Mouse (Mus musculus) naive thymus-derived CD4-positive, alpha-beta T cell, adult 2 months (primary cell): ENCODE measurements around the gene Maged2.
"Not testable (repeated sequence)": the region's sequence is repeated elsewhere in the genome, so short reads cannot be mapped to it uniquely, and the experiment has no call there.

Source experiments
- DNase-seq: peaks from one replicate; pipeline ENCODE4 v3.0.0-alpha.2; 2011; ENCODE audit warnings: low read depth

The Maged2 gene

DNA sequence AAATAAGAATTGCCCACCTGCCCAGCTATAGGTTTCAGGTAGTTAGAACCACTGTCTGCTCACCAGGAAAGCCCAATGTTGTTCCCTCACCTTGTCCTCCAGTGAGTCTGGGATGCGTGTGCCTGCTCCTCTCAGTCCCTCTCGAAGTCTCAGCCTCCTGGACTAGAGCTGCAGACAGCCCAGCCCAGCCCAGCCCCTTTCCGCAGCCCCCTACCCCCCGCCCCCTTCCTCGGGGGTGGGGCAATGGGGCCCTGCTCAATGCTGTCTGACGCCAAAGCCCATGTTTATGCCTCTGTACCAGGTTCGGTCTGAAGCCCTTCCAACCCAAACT, at the start of gene Maged2:
Maged2 (minus strand) TSS at position 207 of the 331 bp plus-strand sequence.
- no peak for DNase-seq

DNA sequence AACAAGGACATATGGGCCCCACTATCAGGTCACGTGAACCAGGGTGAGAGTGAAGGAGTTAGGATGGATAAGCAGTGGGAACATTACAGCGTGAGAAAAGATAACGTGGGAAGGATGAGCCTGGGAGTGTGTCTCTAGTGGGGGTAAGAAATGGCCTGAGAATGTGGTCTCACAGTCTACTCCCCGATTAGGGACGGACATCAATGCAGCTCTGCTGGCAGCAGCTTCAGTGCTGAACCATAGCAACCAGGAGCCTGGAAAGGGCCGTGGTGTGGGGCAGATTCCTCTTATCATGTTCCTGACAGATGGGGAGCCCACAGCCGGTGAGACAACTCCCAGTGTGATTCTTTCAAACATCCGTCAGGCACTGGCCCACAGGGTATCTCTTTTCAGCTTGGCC, 34.1 kb upstream of the Maged2 start:
- DNase-seq: no peak

DNA sequence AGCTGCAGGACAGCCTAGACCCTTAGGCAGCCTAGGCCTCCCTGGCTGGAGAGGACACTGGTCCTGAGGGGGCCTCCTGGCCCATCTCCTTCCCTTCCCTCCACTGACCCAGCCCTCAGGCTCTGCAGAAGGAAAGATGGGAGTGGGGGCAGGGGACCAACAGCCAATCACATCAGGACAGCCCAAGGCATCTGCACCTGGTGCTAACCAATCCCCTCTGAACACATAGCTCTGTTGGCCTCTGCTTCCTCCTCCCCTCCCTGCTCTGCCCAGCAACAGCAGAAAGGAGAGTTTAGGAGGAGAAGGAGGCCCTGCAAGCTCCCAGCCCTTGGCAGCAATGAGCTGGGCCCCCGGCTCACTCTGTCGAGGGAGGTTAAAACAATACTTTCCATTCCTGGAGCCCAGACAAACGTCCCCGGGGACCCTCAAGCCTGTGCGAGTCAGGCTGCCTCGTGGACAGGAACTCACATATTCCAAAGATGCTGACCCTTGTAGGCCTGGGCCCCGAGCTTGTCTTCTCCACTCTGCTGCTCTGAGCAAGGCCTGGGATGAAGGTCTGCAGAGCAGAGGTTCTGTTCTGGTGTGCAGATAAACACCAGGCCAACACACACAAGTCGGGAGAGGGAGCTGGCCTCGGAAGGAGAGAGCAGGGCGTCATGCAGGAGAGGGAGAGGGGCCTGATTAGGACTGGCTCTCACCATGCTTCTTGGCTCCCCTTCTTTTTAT, 31.5 kb upstream of the Maged2 start:
- DNase-seq: not testable (repeated sequence)

- not testable (repeated sequence) for DNase-seq
Measured at GRCm38 (mm10) chrX:150843257-150843656, 29.1 kb upstream of the Maged2 start.

DNA sequence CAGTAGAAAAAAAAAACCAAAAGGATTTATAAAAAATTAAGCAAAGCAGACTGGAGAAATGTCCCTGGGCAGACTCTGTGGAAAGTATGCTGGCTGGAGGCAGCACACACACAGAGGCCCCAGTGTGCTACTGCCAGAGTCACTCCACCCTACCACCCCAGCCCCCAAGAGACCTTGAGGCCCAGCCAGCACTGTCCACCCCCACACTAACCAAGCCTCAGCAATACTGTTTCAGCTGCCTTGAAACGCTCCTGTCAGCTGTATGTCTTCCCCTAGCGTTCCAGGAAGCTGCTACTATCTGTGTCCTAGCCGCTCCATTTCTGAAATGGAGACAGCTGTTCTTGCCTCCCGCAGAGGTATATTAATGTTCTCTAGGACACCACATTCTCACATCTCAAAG, 16.2 kb upstream of the Maged2 start:
- DNase-seq: no peak

DNA sequence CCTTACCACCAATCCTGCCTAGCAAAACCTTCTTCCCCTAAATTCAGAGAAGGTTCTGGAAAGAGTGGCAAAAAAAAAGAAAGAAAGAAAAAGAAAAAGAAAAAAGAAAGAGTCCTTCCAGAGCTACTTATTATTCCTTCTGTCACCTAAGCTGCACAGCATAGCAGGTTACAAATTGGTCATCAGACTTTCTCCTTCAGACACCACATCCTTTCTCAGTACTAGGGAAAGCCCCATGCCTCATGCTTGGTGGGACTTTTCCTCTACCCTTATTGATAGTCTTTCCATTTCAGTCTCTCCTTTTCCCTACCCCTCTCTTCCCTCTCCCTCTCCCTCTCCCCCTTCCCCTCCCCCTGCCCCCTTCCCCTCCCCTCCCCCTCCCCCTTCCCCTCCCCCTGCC, 3.1 kb upstream of the Maged2 start:
- DNase-seq: peak; percentile 3

DNA sequence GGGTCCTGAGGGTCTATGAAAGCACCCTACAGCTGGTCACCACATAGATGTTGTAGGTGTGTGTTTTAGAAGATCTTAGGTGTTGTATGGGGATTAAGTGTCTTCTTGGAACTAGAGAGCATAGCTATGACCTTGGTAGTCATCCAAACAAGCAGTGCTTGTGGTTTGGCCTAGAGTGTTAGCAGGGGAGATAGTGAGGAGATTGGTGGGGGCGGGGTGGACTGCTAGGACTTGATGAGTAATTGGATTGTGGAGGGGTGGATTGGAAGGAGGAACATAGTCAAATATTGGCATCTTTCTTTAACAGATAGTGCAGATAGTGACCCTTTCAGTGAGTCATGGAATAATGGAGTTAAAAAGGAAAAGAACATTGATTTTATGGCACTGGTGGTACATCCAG, 1.5 kb upstream of the Maged2 start:
- no peak for DNase-seq

DNA sequence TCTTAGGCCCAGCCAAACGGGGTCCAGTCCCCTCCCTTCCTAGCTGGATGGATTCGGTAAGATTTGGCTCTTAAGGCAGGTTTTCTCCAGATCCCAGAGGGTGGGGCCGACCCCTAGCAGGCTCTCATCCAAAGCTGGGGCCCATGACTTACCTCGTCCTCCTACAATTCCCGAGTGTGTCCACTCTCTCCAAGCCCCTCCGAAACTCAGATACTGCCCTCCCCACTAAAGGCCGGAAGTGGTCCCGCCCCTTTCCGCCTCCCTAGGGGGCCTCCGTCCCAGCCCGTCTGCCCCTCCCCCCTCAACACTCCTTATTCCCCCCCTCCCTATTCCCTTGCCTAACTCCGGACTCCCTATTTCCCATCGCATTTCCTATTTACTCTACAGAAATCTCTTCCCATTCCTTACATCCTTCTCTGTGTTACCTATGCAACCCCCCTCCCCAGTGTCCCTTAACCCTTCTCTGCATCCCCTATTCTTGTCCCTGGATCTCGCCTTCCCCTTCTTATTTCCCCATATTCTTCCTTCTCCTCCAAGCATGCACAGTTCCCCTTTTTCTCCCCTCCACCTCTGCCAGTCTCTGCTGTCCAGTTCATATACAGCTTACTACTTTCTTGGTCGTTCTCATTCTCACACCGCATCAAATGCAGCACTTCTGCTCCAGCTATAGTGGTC, 544 bp downstream of the Maged2 start:
- DNase-seq: peak; percentile 4

DNA sequence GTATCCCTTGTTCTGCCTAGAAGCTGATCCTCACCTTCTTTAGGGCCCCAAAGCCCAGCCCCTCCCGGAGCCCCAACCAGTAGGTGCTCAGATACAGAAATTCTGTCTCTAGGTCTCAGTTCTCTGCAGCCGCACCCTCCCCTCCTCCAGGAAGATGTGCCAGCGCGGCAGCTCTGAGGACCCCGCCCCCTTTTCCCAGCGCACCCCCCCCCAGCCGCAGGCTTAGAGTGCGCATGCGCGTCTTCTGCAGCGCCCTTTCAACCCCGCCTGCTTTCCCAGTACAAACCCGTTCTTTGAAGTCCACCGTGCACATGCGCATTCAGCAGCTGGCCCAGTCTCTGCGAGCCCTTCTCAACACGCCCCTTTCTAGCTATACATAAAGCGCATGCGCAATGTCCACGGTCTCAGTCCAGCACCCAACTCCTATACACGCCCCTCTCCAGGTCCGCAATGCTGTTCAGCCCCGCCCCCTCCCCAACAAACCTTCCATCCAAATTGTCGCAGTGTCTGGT, 1.3 kb downstream of the Maged2 start:
- DNase-seq: peak; percentile 92

GRCm38 (mm10) chrX:150800987-150801386, 13.2 kb downstream of the Maged2 start:
- DNase-seq: not testable (repeated sequence)

DNA sequence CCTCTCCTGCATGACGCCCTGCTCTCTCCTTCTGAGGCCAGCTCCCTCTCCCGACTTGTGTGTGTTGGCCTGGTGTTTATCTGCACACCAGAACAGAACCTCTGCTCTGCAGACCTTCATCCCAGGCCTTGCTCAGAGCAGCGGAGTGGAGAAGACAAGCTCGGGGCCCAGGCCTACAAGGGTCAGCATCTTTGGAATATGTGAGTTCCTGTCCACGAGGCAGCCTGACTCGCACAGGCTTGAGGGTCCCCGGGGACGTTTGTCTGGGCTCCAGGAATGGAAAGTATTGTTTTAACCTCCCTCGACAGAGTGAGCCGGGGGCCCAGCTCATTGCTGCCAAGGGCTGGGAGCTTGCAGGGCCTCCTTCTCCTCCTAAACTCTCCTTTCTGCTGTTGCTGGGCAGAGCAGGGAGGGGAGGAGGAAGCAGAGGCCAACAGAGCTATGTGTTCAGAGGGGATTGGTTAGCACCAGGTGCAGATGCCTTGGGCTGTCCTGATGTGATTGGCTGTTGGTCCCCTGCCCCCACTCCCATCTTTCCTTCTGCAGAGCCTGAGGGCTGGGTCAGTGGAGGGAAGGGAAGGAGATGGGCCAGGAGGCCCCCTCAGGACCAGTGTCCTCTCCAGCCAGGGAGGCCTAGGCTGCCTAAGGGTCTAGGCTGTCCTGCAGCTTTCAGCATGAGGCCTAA, 15.5 kb downstream of the Maged2 start:
- DNase-seq: not testable (repeated sequence)
